Mouse (Mus musculus) neural tube, embryonic 11.5 days (tissue): ENCODE measurements around the gene 4931406P16Rik. TPM values are rescaled to one million over a fixed set of nuclear protein-coding genes. Genes with fewer than 3 reads are reported as not detected.
"Not testable (repeated sequence)": the region's sequence is repeated elsewhere in the genome, so short reads cannot be mapped to it uniquely, and the experiment has no call there.

Experiments
- ATAC-seq: fragments of 200-750 bp; cut with Nextera tagmentation; 2 replicates; pipeline ENCODE4 v1.8.0; 2017; ENCODE audit warnings: moderate number of reproducible peaks, mild to moderate bottlenecking, moderate TSS enrichment, moderate library complexity; ENCODE audit not compliant: insufficient read depth, low FRiP score, low TSS enrichment
- DNase-seq: peaks from one replicate; pipeline ENCODE4 v3.0.0-alpha.2; 2015; ENCODE audit warnings: low spot score
- H3K27ac ChIP-seq: fragments of 300-500 bp; sonication (generic); 2 replicates; pipeline ENCODE4 v1.5.1; 2014; ENCODE audit warnings: low read depth, mild to moderate bottlenecking, low read length
- H3K27me3 ChIP-seq: fragments of 300-500 bp; sonication (generic); 2 replicates; pipeline ENCODE4 v1.6.1; 2014; ENCODE audit warnings: mild to moderate bottlenecking, low read length, mixed read lengths; ENCODE audit not compliant: control insufficient read depth, insufficient read depth
- H3K36me3 ChIP-seq: fragments of 300-500 bp; sonication (generic); 2 replicates; pipeline ENCODE4 v1.6.1; 2014; ENCODE audit warnings: mild to moderate bottlenecking, low read length, moderate library complexity, mixed read lengths; ENCODE audit not compliant: control insufficient read depth, insufficient read depth
- H3K4me1 ChIP-seq: fragments of 300-500 bp; sonication (generic); 2 replicates; pipeline ENCODE4 v1.6.1; 2014; ENCODE audit warnings: low read length, mixed read lengths; ENCODE audit not compliant: control insufficient read depth, insufficient read depth
- H3K4me2 ChIP-seq: fragments of 300-500 bp; sonication (generic); 2 replicates; pipeline ENCODE4 v1.6.1; 2014; ENCODE audit warnings: low read depth, mild to moderate bottlenecking, moderate library complexity
- H3K4me3 ChIP-seq: fragments of 300-500 bp; sonication (generic); 2 replicates; pipeline ENCODE4 v1.5.1; 2014; ENCODE audit warnings: low read depth, low read length
- H3K9ac ChIP-seq: fragments of 300-500 bp; sonication (generic); 2 replicates; pipeline ENCODE4 v1.6.1; 2014; ENCODE audit warnings: mild to moderate bottlenecking, low read length
- H3K9me3 ChIP-seq: fragments of 300-500 bp; sonication (generic); 2 replicates; pipeline ENCODE4 v1.6.1; 2016; ENCODE audit warnings: low read length; ENCODE audit not compliant: control insufficient read depth
- WGBS: fragments of 180-500 bp; shearing (Covaris S2); extraction: QIAGEN DNeasy Blood & Tissue Kit; methylation state at CpG from one replicate; pipeline ENCODE4 v1.1.7; 2014; 5-methylcytosine and 5-hydroxymethylcytosine counted together
- polyA plus RNA-seq: library from polyadenylated mRNA; unstranded; fragments of >200 nt; fragmentation: Nextera tagmentation; extraction: Ambion mirVana; gene quantifications from 2 replicates; pipeline ENCODE4 v1.2.1, GENCODE M21; 2014

Gene 4931406P16Rik
- polyA plus RNA-seq, 1 experiment from 2014 or later: 34.4 TPM

DNA sequence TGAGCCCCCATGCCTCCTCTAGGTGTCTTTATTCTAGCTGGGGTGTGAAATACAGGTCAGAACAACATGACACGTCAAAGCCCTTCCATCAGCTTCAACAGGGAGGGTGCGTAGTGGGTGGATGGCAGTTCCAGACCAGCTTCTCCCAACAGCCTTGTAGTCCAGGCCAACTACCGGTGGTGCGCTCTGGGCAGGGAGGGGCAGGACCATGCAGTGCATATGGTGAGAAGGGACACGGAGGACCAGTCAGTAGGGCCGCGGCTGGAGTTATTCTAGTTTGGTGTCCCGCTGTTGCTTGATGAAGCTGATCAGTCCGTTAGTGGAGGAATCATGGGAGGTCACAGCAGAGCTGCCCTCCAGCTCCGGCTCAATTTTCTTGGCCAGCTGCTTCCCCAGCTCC lies 111.2 kb downstream of the 4931406P16Rik start:
- H3K4me1 ChIP-seq, H3K9ac ChIP-seq, DNase-seq, H3K27me3 ChIP-seq, H3K9me3 ChIP-seq, H3K27ac ChIP-seq, ATAC-seq, H3K4me2 ChIP-seq, H3K4me3 ChIP-seq: not testable (repeated sequence)
- 93% methylated on average over 10 of the region's 10 CpGs for WGBS
- H3K36me3 ChIP-seq: peaks cover 33% of the 10 kb centered on the region

DNA sequence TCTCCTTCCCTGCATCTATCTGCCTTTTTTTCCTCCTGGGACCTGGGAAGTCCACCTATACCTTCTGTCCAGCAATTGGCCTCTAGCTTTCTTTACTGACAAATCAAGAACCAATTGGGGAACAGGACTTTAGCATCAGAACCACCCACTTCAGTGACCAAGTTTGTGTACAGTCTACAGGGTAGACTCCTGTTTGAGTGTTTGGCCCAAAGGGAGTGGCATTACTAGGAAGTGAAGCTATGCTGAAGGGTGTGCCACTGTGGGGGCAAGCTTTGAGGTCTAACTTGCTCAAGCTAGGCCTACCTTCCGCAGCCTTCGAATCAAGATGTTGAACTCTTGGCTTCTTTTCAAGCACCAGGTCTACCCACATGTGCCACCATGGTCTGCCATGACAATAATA lies 112.5 kb downstream of the 4931406P16Rik start:
- H3K27me3 ChIP-seq: no peaks in the 10 kb centered on the region
- WGBS: 96% methylated on average over 2 of the region's 2 CpGs
- no peak for ATAC-seq

DNA sequence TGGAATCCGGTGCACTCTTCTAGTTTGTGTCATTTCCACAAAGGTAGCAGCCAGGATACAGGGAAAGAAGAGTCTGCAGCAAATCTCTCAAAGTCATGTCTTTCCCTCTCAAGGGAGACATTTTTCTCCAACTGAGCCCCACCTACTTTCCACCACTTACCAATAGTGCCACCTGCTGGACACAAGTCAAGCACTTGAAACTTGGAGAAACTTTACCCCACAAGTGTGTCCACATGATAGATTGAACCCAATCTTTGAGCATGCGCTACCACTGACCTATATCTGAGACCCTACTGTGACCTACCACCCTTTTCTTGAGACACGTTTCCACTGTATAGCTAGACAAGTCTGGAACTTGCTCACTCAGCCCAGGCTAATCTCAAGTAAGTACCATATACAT lies 115.0 kb downstream of the 4931406P16Rik start:
- Histone ChIP-seq H3K4me2 (no peak overlapping the region), H3K9me3 (no peaks in the 10 kb centered on the region), H3K4me3 (no peak overlapping the region), H3K36me3 (peaks cover 12% of the 10 kb centered on the region), H3K4me1 (peaks cover 5% of the 10 kb centered on the region; the same call in 1 of the 2 replicates), H3K27ac (no peak overlapping the region), H3K9ac (no peak overlapping the region), H3K27me3 (no peaks in the 10 kb centered on the region)
- 51% methylated on average over 3 of the region's 3 CpGs for WGBS
- no peak for ATAC-seq
- DNase-seq: no peak

More for the DNA sequence above, 112.5 kb downstream of the 4931406P16Rik start:
- no peaks in the 10 kb centered on the region for H3K9me3 ChIP-seq
- peaks cover under 1% of the 10 kb centered on the region; the same call in 1 of the 2 replicates for H3K4me1 ChIP-seq
- no peak for DNase-seq
- no peak overlapping the region for H3K9ac ChIP-seq
- no peak overlapping the region for H3K4me2 ChIP-seq
- no peak overlapping the region for H3K4me3 ChIP-seq
- no peak overlapping the region for H3K27ac ChIP-seq
- H3K36me3 ChIP-seq: peaks cover 27% of the 10 kb centered on the region

- Histone ChIP-seq H3K4me2 (peak within 1 kb of the TSS; percentile 86), H3K4me3 (peak within 1 kb of the TSS; percentile 98), H3K36me3 (peaks cover 3% of the 10 kb centered on the region; the same call in 1 of the 2 replicates), H3K27ac (no peak within 1 kb of the TSS; the same call in 1 of the 2 replicates), H3K4me1 (peaks cover 5% of the 10 kb centered on the region; the same call in 1 of the 2 replicates), H3K27me3 (no peaks in the 10 kb centered on the region), H3K9me3 (no peaks in the 10 kb centered on the region), H3K9ac (peak within 1 kb of the TSS; percentile 96)
- ATAC-seq (peak; percentile 94), DNase-seq (peak; percentile 93)
- WGBS: 3% methylated on average over 70 of the region's 70 CpGs
These were observed 116.9 kb downstream of the 4931406P16Rik start, which contains the start of gene Pdcd2l for GRCm38 (mm10) chr7:34196132-34197128. TSS of gene Pdcd2l (minus strand) at chr7:34196661.

DNA sequence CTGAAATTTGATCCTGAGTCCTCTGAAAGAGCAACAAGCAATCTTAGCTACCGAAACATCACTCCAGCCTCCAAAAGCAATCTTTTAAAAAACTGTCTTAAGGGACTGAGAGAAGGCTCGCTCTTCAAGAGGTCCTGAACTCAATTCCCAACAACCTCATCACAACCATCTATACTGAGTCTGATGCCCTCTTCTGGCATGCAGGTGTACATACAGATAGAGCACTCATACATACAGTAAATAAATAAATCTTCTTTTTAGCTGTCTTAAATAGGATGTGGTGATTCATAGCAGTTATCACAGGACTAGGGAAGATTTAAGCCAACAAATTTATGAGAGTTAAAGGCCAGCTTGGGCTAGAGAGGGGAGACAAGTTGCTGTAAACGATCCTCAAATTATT lies 117.7 kb downstream of the 4931406P16Rik start:
- Histone ChIP-seq H3K4me2 (peak overlapping the region; percentile 86), H3K9ac (peak overlapping the region; percentile 96), H3K27ac (no peak overlapping the region), H3K27me3 (no peaks in the 10 kb centered on the region), H3K4me3 (peak overlapping the region; percentile 98), H3K9me3 (no peaks in the 10 kb centered on the region), H3K4me1 (peaks cover 5% of the 10 kb centered on the region; the same call in 1 of the 2 replicates), H3K36me3 (no peaks in the 10 kb centered on the region)
- WGBS: 43% methylated on average over 3 of the region's 3 CpGs
- ATAC-seq (no peak), DNase-seq (no peak)

- WGBS: 94% methylated on average over 6 of the region's 6 CpGs
- ATAC-seq (no peak), DNase-seq (no peak)
- Histone ChIP-seq H3K4me1 (peaks cover 5% of the 10 kb centered on the region; the same call in 1 of the 2 replicates), H3K4me3 (no peak overlapping the region), H3K4me2 (no peak overlapping the region), H3K36me3 (no peaks in the 10 kb centered on the region), H3K27ac (no peak overlapping the region), H3K9ac (no peak overlapping the region), H3K27me3 (no peaks in the 10 kb centered on the region), H3K9me3 (no peaks in the 10 kb centered on the region)
These were observed 120.5 kb downstream of the 4931406P16Rik start for GRCm38 (mm10) chr7:34192825-34193224.

DNA sequence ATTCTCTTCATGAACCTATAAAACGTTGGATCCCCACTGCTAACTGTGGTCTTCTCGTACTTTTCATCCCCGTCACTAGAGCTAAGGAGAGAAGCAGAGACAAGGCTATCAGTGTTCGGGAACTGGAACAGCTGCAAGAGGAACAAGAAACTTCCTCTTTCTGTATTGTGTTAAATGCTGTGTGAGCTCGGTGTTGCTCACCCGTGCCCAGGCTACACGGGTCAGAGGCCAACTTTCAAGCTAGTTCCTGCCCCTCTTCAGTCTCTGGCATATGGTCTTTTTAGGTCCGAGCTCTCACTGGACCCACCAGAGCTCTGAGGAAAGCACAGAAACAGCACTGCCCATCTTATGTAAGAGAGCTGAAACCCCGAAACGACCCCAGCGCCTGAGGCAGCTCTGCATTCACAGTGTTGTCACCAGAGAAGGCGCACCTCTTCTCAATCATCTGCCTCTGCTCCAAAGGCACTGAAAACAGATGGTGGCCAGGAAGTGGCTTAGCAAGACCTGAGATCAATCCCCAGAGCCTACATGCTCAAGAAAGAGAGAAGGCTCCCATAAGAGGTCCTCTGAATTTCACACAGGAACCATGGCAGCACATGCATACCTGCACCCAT lies 123.9 kb downstream of the 4931406P16Rik start:
- Histone ChIP-seq H3K4me1 (no peaks in the 10 kb centered on the region), H3K36me3 (peaks cover 12% of the 10 kb centered on the region), H3K9me3 (no peaks in the 10 kb centered on the region), H3K27ac (no peak overlapping the region), H3K4me3 (no peak overlapping the region), H3K4me2 (no peak overlapping the region), H3K27me3 (no peaks in the 10 kb centered on the region), H3K9ac (no peak overlapping the region)
- WGBS: 92% methylated on average over 12 of the region's 12 CpGs
- ATAC-seq (no peak), DNase-seq (no peak)
